Mouse (Mus musculus) megakaryocyte progenitor cell, adult 5-6 weeks (primary cell): ENCODE results near the gene Naa16. TPM values are rescaled to one million over a fixed set of nuclear protein-coding genes. Genes with fewer than 3 reads are reported as not detected.

Experiments used
- ATAC-seq: replicated peaks from 2 replicates; pipeline ENCODE4 v1.8.0; 2016; ENCODE audit warnings: mild to moderate bottlenecking, moderate TSS enrichment, inconsistent platforms; ENCODE audit not compliant: poor library complexity
- total RNA-seq, 2 experiments: library from RNA; stranded (forward) in 1 of 2; stranded (reverse) in 1 of 2; fragments of 157-497, 149-512 nt in 1 of 2; fragments of 200-1000 nt in 1 of 2; gene quantifications; 2 replicates each; pipeline versions ENCODE4 v1.2.3 to v1.2.4; 2015 to 2017

Naa16 gene
- total RNA-seq, 2 experiments from 2014 or later = 30.7 to 71.2 TPM

GRCm38 (mm10) chr14:79280456-79280855, 110.1 kb downstream of the Naa16 start:
- no peak for ATAC-seq

GRCm38 (mm10) chr14:79279494-79279893, 111.1 kb downstream of the Naa16 start:
- no peak for ATAC-seq

- ATAC-seq = no peak
These were observed 111.7 kb downstream of the Naa16 start for GRCm38 (mm10) chr14:79278927-79279326.

- ATAC-seq = no peak
These were observed 112.7 kb downstream of the Naa16 start for GRCm38 (mm10) chr14:79277922-79278321.

- no peak for ATAC-seq
These were observed 114.6 kb downstream of the Naa16 start for GRCm38 (mm10) chr14:79275870-79276395.

- peak; percentile 30 for ATAC-seq
These were observed 115.1 kb downstream of the Naa16 start for GRCm38 (mm10) chr14:79275441-79275840.

Other genes with a start within 250 kb of the Naa16 start
- not detected in 2 replicates for gene Zfp957, start 143.4 kb downstream of the Naa16 start, total RNA-seq (2015)
- gene Zfp957, start 143.4 kb downstream of the Naa16 start, total RNA-seq (2017) = not detected in 2 replicates
- gene Rgcc, start 89.1 kb downstream of the Naa16 start, total RNA-seq (2015) = 183 and 199 TPM in 2 replicates
- 212 and 243 TPM in 2 replicates for gene Rgcc, start 89.1 kb downstream of the Naa16 start, total RNA-seq (2017)
- 15.4 and 19.5 TPM in 2 replicates for gene Mtrf1, start 7.0 kb upstream of the Naa16 start, total RNA-seq (2015)
- 23.7 and 24.7 TPM in 2 replicates for gene Mtrf1, start 7.0 kb upstream of the Naa16 start, total RNA-seq (2017)
- 15.7 and 16.9 TPM in 2 replicates for gene Kbtbd7, start 35.7 kb upstream of the Naa16 start, total RNA-seq (2015)
- gene Kbtbd7, start 35.7 kb upstream of the Naa16 start, total RNA-seq (2017) = 14.3 and 14.9 TPM in 2 replicates
- gene Kbtbd6, start 61.1 kb upstream of the Naa16 start, total RNA-seq (2015) = 4.7 and 5.7 TPM in 2 replicates
- 5.1 and 6.6 TPM in 2 replicates for gene Kbtbd6, start 61.1 kb upstream of the Naa16 start, total RNA-seq (2017)
- gene Elf1, start 90.4 kb upstream of the Naa16 start, total RNA-seq (2015) = 96.8 and 98.3 TPM in 2 replicates
- 178 and 189 TPM in 2 replicates for gene Elf1, start 90.4 kb upstream of the Naa16 start, total RNA-seq (2017)
- 33.6 and 34.2 TPM in 2 replicates for gene Wbp4, start 90.7 kb upstream of the Naa16 start, total RNA-seq (2015)
- 50.2 and 84.2 TPM in 2 replicates for gene Wbp4, start 90.7 kb upstream of the Naa16 start, total RNA-seq (2017)
- 103 and 124 TPM in 2 replicates for gene Sugt1, start 196.9 kb upstream of the Naa16 start, total RNA-seq (2015)
- 125 and 134 TPM in 2 replicates for gene Sugt1, start 196.9 kb upstream of the Naa16 start, total RNA-seq (2017)